Mouse (Mus musculus) embryonic facial prominence, embryonic 12.5 days (tissue): Measurements from ENCODE around the gene Tada2a. TPM values are rescaled to one million over a fixed set of nuclear protein-coding genes. Genes with fewer than 3 reads are reported as not detected.

ENCODE experiments used
- polyA plus RNA-seq: library from polyadenylated mRNA; unstranded; fragments of >200 nt; fragmentation: Nextera tagmentation; extraction: Ambion mirVana; gene quantifications from 2 replicates; pipeline ENCODE4 v1.2.1, GENCODE M21; 2016

Gene Tada2a
- polyA plus RNA-seq, 1 experiment from 2014 or later = 43.2 TPM

Other genes with a start within 250 kb of the Tada2a start
- gene Ddx52, start 187.5 kb downstream of the Tada2a start, polyA plus RNA-seq = 39.8 and 42.2 TPM in 2 replicates
- 11.8 and 13.2 TPM in 2 replicates for gene Synrg, start 165.2 kb downstream of the Tada2a start, polyA plus RNA-seq
- gene Dusp14, start 60.3 kb downstream of the Tada2a start, polyA plus RNA-seq = 13.5 and 16.0 TPM in 2 replicates
- gene Acaca, start 72 bp upstream of the Tada2a start, polyA plus RNA-seq = 24.8 and 26.4 TPM in 2 replicates
- not detected in 2 replicates for gene Gm11437, start 37.9 kb upstream of the Tada2a start, polyA plus RNA-seq